Mouse (Mus musculus): ENCODE measurements at regions not wholly inside any gene's neighbourhood (a gene's known extent, or its start where the extent isn't known, plus 50 kb on each side); places are given as distances from the start of the nearest gene placed in this dataset.

- no peak for ATAC-seq (ENCODE audit: insufficient number of reproducible peaks, low FRiP score, low TSS enrichment)
Observed at GRCm38 (mm10) chr16:76194291-76194690, 172.2 kb upstream of the Samsn1 start.

- no peak for ATAC-seq (ENCODE audit: insufficient number of reproducible peaks, low FRiP score, low TSS enrichment)
Observed at GRCm38 (mm10) chr16:76191135-76191534, 169.1 kb upstream of the Samsn1 start.

GRCm38 (mm10) chr16:76183556-76183955, 161.5 kb upstream of the Samsn1 start:
- no peak for ATAC-seq (ENCODE audit: insufficient number of reproducible peaks, low FRiP score, low TSS enrichment)

GRCm38 (mm10) chr16:76183105-76183504, 161.0 kb upstream of the Samsn1 start:
- peak; percentile 31; the same call in 1 of the 2 replicates for ATAC-seq (ENCODE audit: insufficient number of reproducible peaks, low FRiP score, low TSS enrichment)

- ATAC-seq (ENCODE audit: insufficient number of reproducible peaks, low FRiP score, low TSS enrichment): no peak
Observed at GRCm38 (mm10) chr16:76181596-76181995, 159.5 kb upstream of the Samsn1 start.

- ATAC-seq (ENCODE audit: insufficient number of reproducible peaks, low FRiP score, low TSS enrichment): no peak
Observed at GRCm38 (mm10) chr16:76167651-76168050, 145.6 kb upstream of the Samsn1 start.

GRCm38 (mm10) chr16:76160879-76161278, 138.8 kb upstream of the Samsn1 start:
- ATAC-seq (ENCODE audit: insufficient number of reproducible peaks, low FRiP score, low TSS enrichment): no peak

GRCm38 (mm10) chr16:76158585-76158984, 136.5 kb upstream of the Samsn1 start:
- ATAC-seq (ENCODE audit: insufficient number of reproducible peaks, low FRiP score, low TSS enrichment): no peak

- no peak for ATAC-seq (ENCODE audit: insufficient number of reproducible peaks, low FRiP score, low TSS enrichment)
Observed at GRCm38 (mm10) chr16:76153766-76154525, 131.9 kb upstream of the Samsn1 start.

- ATAC-seq (ENCODE audit: insufficient number of reproducible peaks, low FRiP score, low TSS enrichment): no peak
Observed at GRCm38 (mm10) chr16:76149581-76149980, 127.5 kb upstream of the Samsn1 start.

- ATAC-seq (ENCODE audit: insufficient number of reproducible peaks, low FRiP score, low TSS enrichment): no peak
Observed at GRCm38 (mm10) chr16:76133892-76134291, 111.8 kb upstream of the Samsn1 start.

- no peak for ATAC-seq (ENCODE audit: insufficient number of reproducible peaks, low FRiP score, low TSS enrichment)
Observed at GRCm38 (mm10) chr16:76130486-76130885, 108.4 kb upstream of the Samsn1 start.

GRCm38 (mm10) chr16:76129982-76130381, 107.9 kb upstream of the Samsn1 start:
- ATAC-seq (ENCODE audit: insufficient number of reproducible peaks, low FRiP score, low TSS enrichment): no peak

GRCm38 (mm10) chr16:76123021-76123384, 100.9 kb upstream of the Samsn1 start:
- no peak for ATAC-seq (ENCODE audit: insufficient number of reproducible peaks, low FRiP score, low TSS enrichment)

GRCm38 (mm10) chr16:76122172-76123020, 100.3 kb upstream of the Samsn1 start:
- ATAC-seq (ENCODE audit: insufficient number of reproducible peaks, low FRiP score, low TSS enrichment): no peak

- no peak for ATAC-seq (ENCODE audit: insufficient number of reproducible peaks, low FRiP score, low TSS enrichment)
Observed at GRCm38 (mm10) chr16:76120712-76121111, 98.6 kb upstream of the Samsn1 start.

- ATAC-seq (ENCODE audit: insufficient number of reproducible peaks, low FRiP score, low TSS enrichment): no peak
Observed at GRCm38 (mm10) chr16:76110383-76110782, 88.3 kb upstream of the Samsn1 start.

GRCm38 (mm10) chr16:76108464-76108863, 86.4 kb upstream of the Samsn1 start:
- ATAC-seq (ENCODE audit: insufficient number of reproducible peaks, low FRiP score, low TSS enrichment): no peak

- ATAC-seq (ENCODE audit: insufficient number of reproducible peaks, low FRiP score, low TSS enrichment): no peak
Observed at GRCm38 (mm10) chr16:76104673-76105072, 82.6 kb upstream of the Samsn1 start.

GRCm38 (mm10) chr16:76101773-76102172, 79.7 kb upstream of the Samsn1 start:
- no peak for ATAC-seq (ENCODE audit: insufficient number of reproducible peaks, low FRiP score, low TSS enrichment)

GRCm38 (mm10) chr16:76097808-76098207, 75.7 kb upstream of the Samsn1 start:
- no peak for ATAC-seq (ENCODE audit: insufficient number of reproducible peaks, low FRiP score, low TSS enrichment)

GRCm38 (mm10) chr16:76096363-76096762, 74.3 kb upstream of the Samsn1 start:
- no peak for ATAC-seq (ENCODE audit: insufficient number of reproducible peaks, low FRiP score, low TSS enrichment)
